Mouse (Mus musculus): ENCODE results near the gene Fer1l5.

DNA sequence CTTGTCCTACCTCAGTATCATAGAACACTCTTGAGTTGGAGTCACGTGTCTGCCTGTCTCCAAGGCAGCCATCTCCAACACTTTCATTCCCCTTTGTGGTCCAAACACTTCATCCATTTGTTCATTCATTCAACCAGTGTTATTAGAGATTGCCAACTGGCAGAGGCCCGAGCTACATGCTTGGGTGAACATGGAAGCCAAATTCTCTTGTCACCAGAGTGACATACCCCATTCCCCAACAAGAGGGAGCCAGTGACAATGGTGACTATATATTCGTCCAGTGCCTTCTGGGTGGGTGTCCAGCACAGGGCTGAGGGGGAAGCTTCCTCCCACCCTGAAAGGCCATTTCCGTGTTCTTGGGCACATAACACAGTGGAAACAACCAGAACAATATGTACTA, 7.5 kb downstream of the Fer1l5 start:
- TF ChIP-seq CTCF (IDR thresholded peaks at IDR 0.05; ENCODE audit: low read depth) (0 out of 2 replicates have a peak, but pooled peaks have one; percentile 18), EP300 (IDR thresholded peaks at IDR 0.05; ENCODE audit: low read depth) (no peak)

Measured in liver, embryonic 14.5 days (tissue).